ENCODE assay signal across 15 mouse cellular contexts in the genomic region with DNA sequence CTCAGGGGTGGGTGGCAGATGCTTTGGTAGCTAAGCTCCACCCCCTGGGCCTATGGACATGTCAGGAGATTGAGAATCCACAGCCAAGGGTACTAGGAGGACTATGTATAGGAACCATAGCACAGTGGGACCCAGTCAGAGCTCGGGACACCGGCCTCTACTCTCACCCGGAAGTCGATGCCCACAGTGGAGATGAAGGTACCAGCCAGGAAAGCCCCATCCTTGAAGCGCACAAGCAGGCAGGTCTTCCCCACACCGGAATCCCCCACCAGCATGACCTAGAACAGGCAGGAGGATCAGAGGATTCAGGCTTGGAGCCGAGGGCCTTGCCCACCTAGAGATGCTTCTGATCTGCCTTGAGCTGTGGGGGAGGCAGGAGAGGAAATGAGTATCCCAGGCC. TPM values are rescaled to one million over a fixed set of nuclear protein-coding genes. Genes with fewer than 3 reads are reported as not detected.
DNase-seq lines count a peak whose midpoint lies in the region; ATAC-seq and TF ChIP-seq lines count a peak whose summit lies in the region.
"Had no signal": no experiment of that assay in that cellular context is flagged by ENCODE, and none has a peak within 500 bp of the region (broad histone marks: within the 10 kb centered on the region; RNA-seq: fewer than 3 reads in every experiment).

No protein-coding gene starts in this region.

- no peak for TF ChIP-seq POLR2A in CH12.LX (IDR thresholded peaks at IDR 0.05; ENCODE audit: low read depth, low read length)

- no peak overlapping the region for H3K9ac ChIP-seq in forebrain, embryonic 15.5 days (replicated peaks)
- no peak overlapping the region for H3K9ac ChIP-seq in CH12.LX (ENCODE audit: insufficient read depth, low read depth)
- H3K9ac ChIP-seq in intestine, embryonic 16.5 days (ENCODE audit: low read depth, low read length), result peak overlapping the region; percentile 61
- H3K9ac ChIP-seq: limb, embryonic 15.5 days had no signal

- DNase-seq in forebrain, embryonic 10.5 days (ENCODE audit: extremely low spot score, low spot score), result no peak
- DNase-seq in layer of hippocampus, adult 2 months (ENCODE audit: low spot score in 2 of 2), result no peak
- DNase-seq in layer of hippocampus, adult 18-20 months (ENCODE audit: low spot score in 2 of 2), result no peak
- peak; percentile 64 for DNase-seq in CH12.LX (ENCODE audit: extremely low read depth)
- DNase-seq in ovary, postnatal 36 days (ENCODE audit: low spot score), result no peak
- DNase-seq in thymus, postnatal 0 days (ENCODE audit: low spot score), result no peak
- DNase-seq: B cell, adult 2 months; kidney, adult 2 months; retina, postnatal 1 day; thymus, postnatal 25 days had no signal

- WGBS in forebrain, embryonic 10.5 days, result 85% methylated on average over 7 of the region's 7 CpGs
- 71% methylated on average over 7 of the region's 7 CpGs for WGBS in forebrain, embryonic 15.5 days
- WGBS in intestine, embryonic 16.5 days, result 81% methylated on average over 7 of the region's 7 CpGs

- dilution Hi-C loops in CH12.LX (cut with MboI; ENCODE audit: extremely low pct_ligation_motif_present, extremely low pct_unique_long_range_greater_than_20kb, low sequenced_read_pairs), result no loop called here

- no peaks in the 10 kb centered on the region for H3K27me3 ChIP-seq in forebrain, embryonic 10.5 days (ENCODE audit: poor library complexity, severe bottlenecking)
- no peaks in the 10 kb centered on the region for H3K27me3 ChIP-seq in forebrain, embryonic 15.5 days
- H3K27me3 ChIP-seq in CH12.LX (replicated peaks), result no peaks in the 10 kb centered on the region
- H3K27me3 ChIP-seq in intestine, embryonic 16.5 days (replicated peaks; ENCODE audit: control insufficient read depth, insufficient read depth, low read length), result no peaks in the 10 kb centered on the region
- H3K27me3 ChIP-seq: limb, embryonic 15.5 days; Patski had no signal

- no peaks in the 10 kb centered on the region for H3K9me3 ChIP-seq in forebrain, embryonic 10.5 days
- H3K9me3 ChIP-seq in forebrain, embryonic 15.5 days, result no peaks in the 10 kb centered on the region
- no peaks in the 10 kb centered on the region for H3K9me3 ChIP-seq in CH12.LX (replicated peaks; ENCODE audit: low read length)
- H3K9me3 ChIP-seq in intestine, embryonic 16.5 days (ENCODE audit: control insufficient read depth, low read length), result no peaks in the 10 kb centered on the region
- H3K9me3 ChIP-seq: limb, embryonic 15.5 days had no signal

- peaks cover 23% of the 10 kb centered on the region for H3K79me2 ChIP-seq in CH12.LX (replicated peaks; ENCODE audit: control insufficient read depth, extremely low read depth, insufficient read depth, poor library complexity, severe bottlenecking)

- H3K4me1 ChIP-seq in forebrain, embryonic 10.5 days, result peaks cover 53% of the 10 kb centered on the region
- H3K4me1 ChIP-seq in forebrain, embryonic 15.5 days, result peaks cover 46% of the 10 kb centered on the region
- peaks cover 34 to 39% of the 10 kb centered on the region in 2 experiments for H3K4me1 ChIP-seq in CH12.LX (ENCODE audit: control insufficient read depth in 1 of 2, insufficient read depth in 2 of 2)
- peaks cover 36% of the 10 kb centered on the region for H3K4me1 ChIP-seq in intestine, embryonic 16.5 days (ENCODE audit: control insufficient read depth, insufficient read depth, low read length)

- in situ Hi-C loops in CH12.LX (cut with MboI; ENCODE audit: low pct_ligation_motif_present, low pct_unique_long_range_greater_than_20kb, low sequenced_read_pairs), result loop anchor here (5.0 kb wide), 2 partner anchors 55 to 140 kb away; a partner anchor contains a TSS

- no peak for TF ChIP-seq CTCF in layer of hippocampus, adult 2 months (conservative IDR thresholded peaks at IDR 0.05)
- TF ChIP-seq CTCF in CH12.LX (conservative IDR thresholded peaks at IDR 0.05 in 1 of 2, IDR thresholded peaks at IDR 0.05 in 1 of 2; ENCODE audit: low read depth in 2 of 2, low read length in 2 of 2), result no peak

- no peak for TF ChIP-seq EP300 in CH12.LX (IDR thresholded peaks at IDR 0.05; ENCODE audit: low read length)

- no peak for ATAC-seq in forebrain, embryonic 15.5 days (replicated peaks)
- no peak for ATAC-seq in intestine, embryonic 16.5 days
- ATAC-seq: Patski had no signal

- H3K27ac ChIP-seq in forebrain, embryonic 10.5 days, result no peak overlapping the region
- H3K27ac ChIP-seq in forebrain, embryonic 15.5 days (replicated peaks), result no peak overlapping the region
- peak overlapping the region; percentile 91 for H3K27ac ChIP-seq in layer of hippocampus, adult 2 months
- no peak overlapping the region for H3K27ac ChIP-seq in CH12.LX (ENCODE audit: insufficient read depth, low read depth)
- H3K27ac ChIP-seq in intestine, embryonic 16.5 days (ENCODE audit: low read length), result no peak overlapping the region

- no peak for TF ChIP-seq RAD21 in CH12.LX (IDR thresholded peaks at IDR 0.05; ENCODE audit: low read depth, low read length)

- H3K4me2 ChIP-seq in forebrain, embryonic 15.5 days (replicated peaks), result no peak overlapping the region
- H3K4me2 ChIP-seq in CH12.LX (ENCODE audit: insufficient read depth, low read depth, poor library complexity, severe bottlenecking), result 0 out of 2 replicates have a peak overlapping the region, but pooled peaks have one; percentile 10
- no peak overlapping the region; the same call in 1 of the 2 replicates for H3K4me2 ChIP-seq in intestine, embryonic 16.5 days (ENCODE audit: low read depth, low read length)

- peaks cover 31% of the 10 kb centered on the region for H3K36me3 ChIP-seq in forebrain, embryonic 10.5 days (replicated peaks)
- H3K36me3 ChIP-seq in forebrain, embryonic 15.5 days, result no peaks in the 10 kb centered on the region
- H3K36me3 ChIP-seq in CH12.LX (replicated peaks in 1 of 2; ENCODE audit: control insufficient read depth in 1 of 2, insufficient read depth in 1 of 2, low read length in 1 of 2), result peaks cover 26 to 29% of the 10 kb centered on the region in 2 experiments
- no peaks in the 10 kb centered on the region for H3K36me3 ChIP-seq in intestine, embryonic 16.5 days (ENCODE audit: control insufficient read depth, insufficient read depth, low read length)

- H3K4me3 ChIP-seq in forebrain, embryonic 10.5 days, result peak overlapping the region; percentile 55; the same call in 1 of the 2 replicates
- H3K4me3 ChIP-seq in forebrain, embryonic 15.5 days, result no peak overlapping the region
- H3K4me3 ChIP-seq in layer of hippocampus, adult 2 months, result peak overlapping the region; percentile 69
- H3K4me3 ChIP-seq in CH12.LX (replicated peaks in 1 of 3; ENCODE audit: low read depth in 2 of 3, low read length in 2 of 3, poor library complexity in 1 of 3), result no peak overlapping the region
- H3K4me3 ChIP-seq in intestine, embryonic 16.5 days (ENCODE audit: low read length), result no peak overlapping the region
- H3K4me3 ChIP-seq: erythroblast, embryonic 14.5 days; limb, embryonic 15.5 days had no signal

RNA-seq across cellular contexts. Expression of a gene that starts 2.0 kb away (rescaled TPM):
- polyA plus RNA-seq in forebrain, embryonic 10.5 days (2016; fragmentation: Nextera tagmentation; extraction: Ambion mirVana), result 1.9 and 3.5 TPM in 2 replicates
- polyA plus RNA-seq in forebrain, embryonic 15.5 days (2015; fragmentation: Nextera tagmentation; extraction: Ambion mirVana), result 5.7 and 6.6 TPM in 2 replicates
- 10 to 100 TPM; 78.2 to 82.2 TPM for total RNA-seq in layer of hippocampus, adult 2 months (2021)
- 10 to 100 TPM; 69.7 to 75.6 TPM for total RNA-seq in layer of hippocampus, adult 18-20 months (2021)
- total RNA-seq in CH12.LX (2012; rRNA removed), result 1.3 and 2.2 TPM in 2 replicates
- total RNA-seq in CH12.LX (2014; rRNA removed), result 0.36 TPM in 1 of 2 replicates, not detected in the other
- polyA plus RNA-seq in CH12.LX (2012; ENCODE audit: insufficient read length, low read depth), result 0.40 and 0.74 TPM in 2 replicates
- 5.2 and 6.6 TPM in 2 replicates for polyA plus RNA-seq in intestine, embryonic 16.5 days (2015; fragmentation: Nextera tagmentation; extraction: Ambion mirVana)
- polyA plus RNA-seq in thymus, postnatal 0 days (2015; fragmentation: Nextera tagmentation; extraction: Ambion mirVana), result 1.5 and 2.4 TPM in 2 replicates

RNA-seq across cellular contexts. Expression of a gene that starts 4.3 kb away (rescaled TPM):
- 128 and 132 TPM in 2 replicates for polyA plus RNA-seq in forebrain, embryonic 10.5 days (2016; fragmentation: Nextera tagmentation; extraction: Ambion mirVana)
- 107 and 112 TPM in 2 replicates for polyA plus RNA-seq in forebrain, embryonic 15.5 days (2015; fragmentation: Nextera tagmentation; extraction: Ambion mirVana)
- total RNA-seq in layer of hippocampus, adult 2 months (2021), result 10 to 100 TPM; 87.9 to 95.5 TPM
- total RNA-seq in layer of hippocampus, adult 18-20 months (2021), result 10 to 100 TPM; 79.3 to 84.6 TPM
- total RNA-seq in CH12.LX (2012; rRNA removed), result 122 and 127 TPM in 2 replicates
- 109 and 114 TPM in 2 replicates for total RNA-seq in CH12.LX (2014; rRNA removed)
- polyA plus RNA-seq in CH12.LX (2012; ENCODE audit: insufficient read length, low read depth), result 167 and 176 TPM in 2 replicates
- polyA plus RNA-seq in intestine, embryonic 16.5 days (2015; fragmentation: Nextera tagmentation; extraction: Ambion mirVana), result 81.9 and 87.6 TPM in 2 replicates
- 59.9 and 64.3 TPM in 2 replicates for polyA plus RNA-seq in thymus, postnatal 0 days (2015; fragmentation: Nextera tagmentation; extraction: Ambion mirVana)

RNA-seq across cellular contexts. Expression of a gene that starts 17.6 kb away (rescaled TPM):
- polyA plus RNA-seq in forebrain, embryonic 10.5 days (2016; fragmentation: Nextera tagmentation; extraction: Ambion mirVana), result 12.9 and 16.3 TPM in 2 replicates
- 17.1 and 22.9 TPM in 2 replicates for polyA plus RNA-seq in forebrain, embryonic 15.5 days (2015; fragmentation: Nextera tagmentation; extraction: Ambion mirVana)
- 10 to 100 TPM; 87.0 to 93.3 TPM for total RNA-seq in layer of hippocampus, adult 2 months (2021)
- 10 to 100 TPM; 78.8 to 80.0 TPM for total RNA-seq in layer of hippocampus, adult 18-20 months (2021)
- total RNA-seq in CH12.LX (2012; rRNA removed) (11.1 and 13.4 TPM in 2 replicates), CH12.LX (2014; rRNA removed) (2.7 and 2.8 TPM in 2 replicates)
- 7.5 and 8.3 TPM in 2 replicates for polyA plus RNA-seq in CH12.LX (2012; ENCODE audit: insufficient read length, low read depth)
- polyA plus RNA-seq in intestine, embryonic 16.5 days (2015; fragmentation: Nextera tagmentation; extraction: Ambion mirVana), result 12.2 and 13.5 TPM in 2 replicates
- polyA plus RNA-seq in thymus, postnatal 0 days (2015; fragmentation: Nextera tagmentation; extraction: Ambion mirVana), result 4.6 and 6.4 TPM in 2 replicates

RNA-seq across cellular contexts. Expression of a gene that starts 43.6 kb away (rescaled TPM):
- 3.8 and 4.3 TPM in 2 replicates for polyA plus RNA-seq in forebrain, embryonic 10.5 days (2016; fragmentation: Nextera tagmentation; extraction: Ambion mirVana)
- 25.6 and 26.4 TPM in 2 replicates for polyA plus RNA-seq in forebrain, embryonic 15.5 days (2015; fragmentation: Nextera tagmentation; extraction: Ambion mirVana)
- total RNA-seq in layer of hippocampus, adult 2 months (2021), result 100 to 1,000 TPM; 153 to 158 TPM
- 100 to 1,000 TPM; 153 to 157 TPM for total RNA-seq in layer of hippocampus, adult 18-20 months (2021)
- total RNA-seq in CH12.LX (2012; rRNA removed), result 0.08 and 0.21 TPM in 2 replicates
- not detected in 2 replicates for total RNA-seq in CH12.LX (2014; rRNA removed)
- 0.71 and 0.80 TPM in 2 replicates for polyA plus RNA-seq in CH12.LX (2012; ENCODE audit: insufficient read length, low read depth)
- 1.1 and 1.4 TPM in 2 replicates for polyA plus RNA-seq in intestine, embryonic 16.5 days (2015; fragmentation: Nextera tagmentation; extraction: Ambion mirVana)
- polyA plus RNA-seq in thymus, postnatal 0 days (2015; fragmentation: Nextera tagmentation; extraction: Ambion mirVana), result 0.10 and 0.19 TPM in 2 replicates
- polyA plus RNA-seq: erythroblast, embryonic 14.5 days had no signal

RNA-seq across cellular contexts. Expression of a gene that starts 53.2 kb away (rescaled TPM):
- polyA plus RNA-seq in forebrain, embryonic 10.5 days (2016; fragmentation: Nextera tagmentation; extraction: Ambion mirVana), result 36.8 and 40.0 TPM in 2 replicates
- 35.2 and 36.4 TPM in 2 replicates for polyA plus RNA-seq in forebrain, embryonic 15.5 days (2015; fragmentation: Nextera tagmentation; extraction: Ambion mirVana)
- 10 to 100 TPM; 36.0 to 44.9 TPM for total RNA-seq in layer of hippocampus, adult 2 months (2021)
- total RNA-seq in layer of hippocampus, adult 18-20 months (2021), result 10 to 100 TPM; 42.5 to 42.9 TPM
- total RNA-seq in CH12.LX (2012; rRNA removed), result 10.0 and 13.6 TPM in 2 replicates
- total RNA-seq in CH12.LX (2014; rRNA removed), result 10.9 and 14.0 TPM in 2 replicates
- 21.8 and 24.7 TPM in 2 replicates for polyA plus RNA-seq in CH12.LX (2012; ENCODE audit: insufficient read length, low read depth)
- 25.1 and 26.0 TPM in 2 replicates for polyA plus RNA-seq in intestine, embryonic 16.5 days (2015; fragmentation: Nextera tagmentation; extraction: Ambion mirVana)
- 18.6 and 19.2 TPM in 2 replicates for polyA plus RNA-seq in thymus, postnatal 0 days (2015; fragmentation: Nextera tagmentation; extraction: Ambion mirVana)

Comparison
In these comparisons a context has a peak if more than half of its experiments do, and no peak if none do; other contexts are left out.
1. H3K4me3 ChIP-seq: peak in forebrain, embryonic 10.5 days (single experiment) and layer of hippocampus, adult 2 months (single experiment); none in forebrain, embryonic 15.5 days (single experiment), CH12.LX (0 of 3) and intestine, embryonic 16.5 days (single experiment).